Mouse (Mus musculus) liver, postnatal 0 days (tissue): ENCODE data around the gene Hepacam.

Source experiments
- CTCF ChIP-seq: sonication (generic); IDR thresholded peaks from 2 replicates; pipeline ENCODE4 v1.5.1; 2016; ENCODE audit warnings: antibody characterized with exemption, low read depth
- EP300 ChIP-seq: IDR thresholded peaks from 2 replicates; pipeline ENCODE4 v1.6.1; 2016; ENCODE audit warnings: antibody characterized with exemption, low read depth, mild to moderate bottlenecking

DNA sequence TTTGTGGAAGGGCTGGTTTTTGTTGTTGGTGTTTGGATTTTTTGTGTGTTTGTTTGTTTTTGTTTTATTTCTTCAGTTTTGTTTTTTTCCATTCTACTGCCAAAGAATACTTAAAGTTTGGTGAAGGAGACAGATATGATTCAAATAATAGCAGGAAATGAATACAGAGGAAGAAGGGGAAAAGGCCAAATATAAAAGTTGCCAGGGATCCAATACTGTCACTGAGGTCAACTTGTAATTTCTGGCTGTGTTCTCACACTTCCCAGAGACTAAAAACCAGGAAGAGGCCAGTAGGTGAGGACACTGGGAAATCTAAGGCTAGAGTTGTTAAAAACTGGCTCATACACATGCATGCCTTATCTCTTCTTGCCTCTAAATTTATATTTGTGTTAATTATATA is 5.1 kb upstream of the Hepacam start:
- no peak for TF ChIP-seq CTCF
- no peak for TF ChIP-seq EP300
